Mouse (Mus musculus): ENCODE results near the gene Atg7. TPM values are rescaled to one million over a fixed set of nuclear protein-coding genes. Genes with fewer than 3 reads are reported as not detected.

The Atg7 gene
- polyA plus RNA-seq, 1 experiment from 2014 or later, result 18.7 TPM

- Histone ChIP-seq H3K4me2 (replicated peaks) (peak overlapping the region; percentile 30; the same call in 1 of the 2 replicates), H3K27me3 (no peaks in the 10 kb centered on the region), H3K36me3 (peaks cover 48% of the 10 kb centered on the region), H3K4me1 (peaks cover 67% of the 10 kb centered on the region), H3K27ac (peak overlapping the region; percentile 84; the same call in 1 of the 2 replicates), H3K4me3 (no peak overlapping the region), H3K9ac (peak overlapping the region; percentile 35), H3K9me3 (no peaks in the 10 kb centered on the region)
- no peak for ATAC-seq (ENCODE audit: low FRiP score, low read depth)
- 37% methylated on average over 6 of the region's 6 CpGs for WGBS
Observed at GRCm38 (mm10) chr6:114892363-114892762, 249.5 kb downstream of the Atg7 start.

- H3K4me2 ChIP-seq (replicated peaks), result no peak overlapping the region
- no peak for ATAC-seq (ENCODE audit: low FRiP score, low read depth)
- peaks cover 47% of the 10 kb centered on the region for H3K36me3 ChIP-seq
- no peaks in the 10 kb centered on the region for H3K9me3 ChIP-seq
- 69% methylated on average over 20 of the region's 20 CpGs for WGBS
- no peak overlapping the region for H3K9ac ChIP-seq
- no peak overlapping the region; the same call in 1 of the 2 replicates for H3K27ac ChIP-seq
- peaks cover 60% of the 10 kb centered on the region for H3K4me1 ChIP-seq
- H3K4me3 ChIP-seq, result no peak overlapping the region
- H3K27me3 ChIP-seq, result no peaks in the 10 kb centered on the region
Observed at GRCm38 (mm10) chr6:114893427-114894209, 250.7 kb downstream of the Atg7 start.

GRCm38 (mm10) chr6:114894548-114895106 is 251.7 kb downstream of the Atg7 start:
- Histone ChIP-seq H3K4me2 (replicated peaks) (no peak overlapping the region), H3K27ac (0 out of 2 replicates have a peak overlapping the region, but pooled peaks have one; percentile 22), H3K4me3 (no peak overlapping the region), H3K4me1 (peaks cover 62% of the 10 kb centered on the region), H3K27me3 (no peaks in the 10 kb centered on the region), H3K9me3 (no peaks in the 10 kb centered on the region), H3K36me3 (peaks cover 47% of the 10 kb centered on the region), H3K9ac (no peak overlapping the region)
- 56% methylated on average over 4 of the region's 4 CpGs for WGBS
- no peak for ATAC-seq (ENCODE audit: low FRiP score, low read depth)

- H3K36me3 ChIP-seq, result peaks cover 46% of the 10 kb centered on the region
- ATAC-seq (ENCODE audit: low FRiP score, low read depth), result no peak
- no peak overlapping the region for H3K4me3 ChIP-seq
- WGBS, result 93% methylated on average over 7 of the region's 7 CpGs
- no peak overlapping the region for H3K9ac ChIP-seq
- no peak overlapping the region for H3K27ac ChIP-seq
- H3K27me3 ChIP-seq, result no peaks in the 10 kb centered on the region
- peaks cover 65% of the 10 kb centered on the region for H3K4me1 ChIP-seq
- no peak overlapping the region for H3K4me2 ChIP-seq (replicated peaks)
- H3K9me3 ChIP-seq, result no peaks in the 10 kb centered on the region
Observed at GRCm38 (mm10) chr6:114895191-114895590, 252.3 kb downstream of the Atg7 start.

- Histone ChIP-seq H3K27me3 (no peaks in the 10 kb centered on the region), H3K4me2 (replicated peaks) (no peak overlapping the region), H3K36me3 (peaks cover 41% of the 10 kb centered on the region), H3K4me3 (no peak overlapping the region), H3K4me1 (peaks cover 65% of the 10 kb centered on the region), H3K9ac (no peak overlapping the region), H3K9me3 (no peaks in the 10 kb centered on the region), H3K27ac (no peak overlapping the region)
- no peak for ATAC-seq (ENCODE audit: low FRiP score, low read depth)
- WGBS, result 90% methylated on average over 2 of the region's 2 CpGs
Observed at GRCm38 (mm10) chr6:114896281-114896680, 253.4 kb downstream of the Atg7 start.

GRCm38 (mm10) chr6:114898949-114899348 is 256.1 kb downstream of the Atg7 start:
- H3K27me3 ChIP-seq, result no peaks in the 10 kb centered on the region
- ATAC-seq (ENCODE audit: low FRiP score, low read depth), result no peak
- H3K4me2 ChIP-seq (replicated peaks), result peak overlapping the region; percentile 56; the same call in 1 of the 2 replicates
- H3K9me3 ChIP-seq, result no peaks in the 10 kb centered on the region
- peaks cover 65% of the 10 kb centered on the region for H3K4me1 ChIP-seq
- H3K27ac ChIP-seq, result peak overlapping the region; percentile 83; the same call in 1 of the 2 replicates
- 94% methylated on average over 4 of the region's 4 CpGs for WGBS
- no peak overlapping the region for H3K4me3 ChIP-seq
- H3K9ac ChIP-seq, result no peak overlapping the region
- H3K36me3 ChIP-seq, result peaks cover 41% of the 10 kb centered on the region

- H3K9ac ChIP-seq, result no peak overlapping the region
- peak overlapping the region; percentile 1; the same call in 1 of the 2 replicates for H3K4me3 ChIP-seq
Observed at GRCm38 (mm10) chr6:114899652-114900051, 256.8 kb downstream of the Atg7 start.

GRCm38 (mm10) chr6:114900194-114900593 is 257.3 kb downstream of the Atg7 start:
- 12% methylated on average over 10 of the region's 10 CpGs for WGBS
- H3K27ac ChIP-seq, result peak overlapping the region; percentile 83
- H3K36me3 ChIP-seq, result peaks cover 38% of the 10 kb centered on the region
- peak overlapping the region; percentile 56 for H3K4me2 ChIP-seq (replicated peaks)
- no peaks in the 10 kb centered on the region for H3K9me3 ChIP-seq
- peak overlapping the region; percentile 1 for H3K4me3 ChIP-seq
- peaks cover 67% of the 10 kb centered on the region for H3K4me1 ChIP-seq
- no peak for ATAC-seq (ENCODE audit: low FRiP score, low read depth)
- H3K27me3 ChIP-seq, result no peaks in the 10 kb centered on the region
- no peak overlapping the region; the same call in 1 of the 2 replicates for H3K9ac ChIP-seq

More at GRCm38 (mm10) chr6:114899652-114900051, 256.8 kb downstream of the Atg7 start:
- Histone ChIP-seq H3K4me1 (peaks cover 65% of the 10 kb centered on the region), H3K9me3 (no peaks in the 10 kb centered on the region), H3K36me3 (peaks cover 41% of the 10 kb centered on the region), H3K27ac (peak overlapping the region; percentile 83), H3K27me3 (no peaks in the 10 kb centered on the region), H3K4me2 (replicated peaks) (peak overlapping the region; percentile 56)
- peak; percentile 68 for ATAC-seq (ENCODE audit: low FRiP score, low read depth)
- WGBS, result 7% methylated on average over 7 of the region's 7 CpGs

- Histone ChIP-seq H3K4me3 (no peak overlapping the region), H3K9me3 (no peaks in the 10 kb centered on the region), H3K9ac (peak overlapping the region; percentile 3; the same call in 1 of the 2 replicates), H3K27me3 (no peaks in the 10 kb centered on the region), H3K4me1 (peaks cover 78% of the 10 kb centered on the region), H3K4me2 (replicated peaks) (peak overlapping the region; percentile 46), H3K27ac (peak overlapping the region; percentile 77), H3K36me3 (peaks cover 26% of the 10 kb centered on the region)
- WGBS, result 1% methylated on average over 12 of the region's 12 CpGs
- peak; percentile 38; the same call in 1 of the 2 replicates for ATAC-seq (ENCODE audit: low FRiP score, low read depth)
Observed at GRCm38 (mm10) chr6:114901321-114901824, 258.5 kb downstream of the Atg7 start.

- Histone ChIP-seq H3K4me2 (replicated peaks) (peak overlapping the region; percentile 46), H3K4me1 (peaks cover 84% of the 10 kb centered on the region), H3K9ac (peak overlapping the region; percentile 45), H3K27ac (peak overlapping the region; percentile 77), H3K27me3 (no peaks in the 10 kb centered on the region), H3K9me3 (no peaks in the 10 kb centered on the region), H3K36me3 (peaks cover 21% of the 10 kb centered on the region), H3K4me3 (no peak overlapping the region; the same call in 1 of the 2 replicates)
- 11% methylated on average over 4 of the region's 4 CpGs for WGBS
- ATAC-seq (ENCODE audit: low FRiP score, low read depth), result no peak
Observed at GRCm38 (mm10) chr6:114901921-114902320, 259.0 kb downstream of the Atg7 start.

- Histone ChIP-seq H3K4me2 (replicated peaks) (no peak overlapping the region), H3K9me3 (no peaks in the 10 kb centered on the region), H3K9ac (no peak overlapping the region), H3K27ac (no peak overlapping the region), H3K27me3 (no peaks in the 10 kb centered on the region), H3K4me3 (no peak overlapping the region), H3K4me1 (peaks cover 91% of the 10 kb centered on the region), H3K36me3 (peaks cover 7% of the 10 kb centered on the region)
- ATAC-seq (ENCODE audit: low FRiP score, low read depth), result no peak
- 72% methylated on average over 6 of the region's 6 CpGs for WGBS
Observed at GRCm38 (mm10) chr6:114904233-114904632, 261.3 kb downstream of the Atg7 start.

GRCm38 (mm10) chr6:114904818-114905217 is 261.9 kb downstream of the Atg7 start:
- Histone ChIP-seq H3K27me3 (no peaks in the 10 kb centered on the region), H3K36me3 (peaks cover 9% of the 10 kb centered on the region), H3K4me3 (no peak overlapping the region), H3K4me2 (replicated peaks) (no peak overlapping the region), H3K4me1 (peaks cover 85% of the 10 kb centered on the region), H3K27ac (no peak overlapping the region), H3K9me3 (no peaks in the 10 kb centered on the region), H3K9ac (no peak overlapping the region)
- no peak for ATAC-seq (ENCODE audit: low FRiP score, low read depth)
- WGBS, result 87% methylated on average over 3 of the region's 3 CpGs
